Mouse (Mus musculus) urinary bladder, adult 2 months (tissue): ENCODE measurements around the gene Zdhhc5. TPM values are rescaled to one million over a fixed set of nuclear protein-coding genes. Genes with fewer than 3 reads are reported as not detected.

Experiments used
- DNase-seq: peaks from one replicate; pipeline ENCODE4 v3.0.0; 2022; ENCODE audit warnings: low spot score
- polyA plus RNA-seq: library from polyadenylated mRNA; depleted of rRNA; stranded (reverse); fragments of >200 nt; gene quantifications from 2 replicates; pipeline ENCODE4 v1.2.3, GENCODE M21; 2012; rRNA removed

The Zdhhc5 gene
- 41.3 and 46.0 TPM in 2 replicates for polyA plus RNA-seq

- DNase-seq = peak; percentile 98
Observed at GRCm38 (mm10) chr2:84714811-84715561, at the start of gene Zdhhc5. TSS of gene Zdhhc5 (minus strand) at chr2:84715180.

- no peak for DNase-seq
Observed at GRCm38 (mm10) chr2:84762818-84763217, 47.8 kb upstream of the Zdhhc5 start.

- no peak for DNase-seq
Observed at GRCm38 (mm10) chr2:84762295-84762694, 47.3 kb upstream of the Zdhhc5 start.

GRCm38 (mm10) chr2:84761840-84762239 is 46.9 kb upstream of the Zdhhc5 start:
- no peak for DNase-seq

GRCm38 (mm10) chr2:84761309-84761708 is 46.3 kb upstream of the Zdhhc5 start:
- no peak for DNase-seq

- DNase-seq = no peak
Observed at GRCm38 (mm10) chr2:84760777-84761176, 45.8 kb upstream of the Zdhhc5 start.

GRCm38 (mm10) chr2:84758542-84759127 is 43.7 kb upstream of the Zdhhc5 start:
- DNase-seq = no peak

- DNase-seq = no peak
Observed at GRCm38 (mm10) chr2:84757026-84757682, 42.2 kb upstream of the Zdhhc5 start.

GRCm38 (mm10) chr2:84756245-84756644 is 41.3 kb upstream of the Zdhhc5 start:
- no peak for DNase-seq

- DNase-seq = no peak
Observed at GRCm38 (mm10) chr2:84750115-84750514, 35.1 kb upstream of the Zdhhc5 start.

GRCm38 (mm10) chr2:84744126-84744525 is 29.1 kb upstream of the Zdhhc5 start:
- DNase-seq = no peak

- DNase-seq = no peak
Observed at GRCm38 (mm10) chr2:84743561-84743960, 28.6 kb upstream of the Zdhhc5 start, which contains the start of gene Gm19426. TSS of gene Gm19426 (minus strand) at chr2:84743655.

GRCm38 (mm10) chr2:84742451-84743283 is 27.7 kb upstream of the Zdhhc5 start:
- no peak for DNase-seq

GRCm38 (mm10) chr2:84741841-84742450 is 27.0 kb upstream of the Zdhhc5 start:
- DNase-seq = no peak

GRCm38 (mm10) chr2:84740608-84741333 is 25.8 kb upstream of the Zdhhc5 start:
- DNase-seq = no peak

GRCm38 (mm10) chr2:84738271-84738911 is 23.4 kb upstream of the Zdhhc5 start:
- no peak for DNase-seq

- DNase-seq = no peak
Observed at GRCm38 (mm10) chr2:84737451-84737925, 22.5 kb upstream of the Zdhhc5 start.

GRCm38 (mm10) chr2:84736312-84737161 is 21.6 kb upstream of the Zdhhc5 start:
- DNase-seq = no peak

GRCm38 (mm10) chr2:84735346-84735920 is 20.5 kb upstream of the Zdhhc5 start:
- DNase-seq = no peak
